Mouse (Mus musculus) gastrocnemius, adult 2 months (tissue): Measurements from ENCODE around the gene Mpg. TPM values are rescaled to one million over a fixed set of nuclear protein-coding genes. Genes with fewer than 3 reads are reported as not detected.

Experiments used
- DNase-seq: peaks from one replicate; pipeline ENCODE4 v3.0.0; 2022
- H3K27ac ChIP-seq: fragments of 200-600 bp; 2 replicates; pipeline ENCODE4 v1.8.1; 2022; ENCODE audit warnings: mild to moderate bottlenecking
- H3K4me3 ChIP-seq: fragments of 200-600 bp; 2 replicates; pipeline ENCODE4 v1.8.1; 2022; ENCODE audit warnings: mild to moderate bottlenecking, moderate library complexity
- CTCF ChIP-seq: fragments of 200-600 bp; IDR thresholded peaks from 2 replicates; pipeline ENCODE4 v1.8.1; 2022; ENCODE audit warnings: antibody characterized with exemption, mild to moderate bottlenecking, moderate library complexity
- intact Hi-C: fragments of 180-260 bp; cut with DNase I; formaldehyde crosslinking; loops from one replicate; pipeline ENCODE4 v1.15.1; 2025
- total RNA-seq, 2 experiments: library from RNA; stranded (reverse); gene quantifications; 2 replicates each; pipeline ENCODE4 v1.2.3; 2021

The Mpg gene
- total RNA-seq, 2 experiments from 2014 or later = 3.1 to 5.3 TPM

DNA sequence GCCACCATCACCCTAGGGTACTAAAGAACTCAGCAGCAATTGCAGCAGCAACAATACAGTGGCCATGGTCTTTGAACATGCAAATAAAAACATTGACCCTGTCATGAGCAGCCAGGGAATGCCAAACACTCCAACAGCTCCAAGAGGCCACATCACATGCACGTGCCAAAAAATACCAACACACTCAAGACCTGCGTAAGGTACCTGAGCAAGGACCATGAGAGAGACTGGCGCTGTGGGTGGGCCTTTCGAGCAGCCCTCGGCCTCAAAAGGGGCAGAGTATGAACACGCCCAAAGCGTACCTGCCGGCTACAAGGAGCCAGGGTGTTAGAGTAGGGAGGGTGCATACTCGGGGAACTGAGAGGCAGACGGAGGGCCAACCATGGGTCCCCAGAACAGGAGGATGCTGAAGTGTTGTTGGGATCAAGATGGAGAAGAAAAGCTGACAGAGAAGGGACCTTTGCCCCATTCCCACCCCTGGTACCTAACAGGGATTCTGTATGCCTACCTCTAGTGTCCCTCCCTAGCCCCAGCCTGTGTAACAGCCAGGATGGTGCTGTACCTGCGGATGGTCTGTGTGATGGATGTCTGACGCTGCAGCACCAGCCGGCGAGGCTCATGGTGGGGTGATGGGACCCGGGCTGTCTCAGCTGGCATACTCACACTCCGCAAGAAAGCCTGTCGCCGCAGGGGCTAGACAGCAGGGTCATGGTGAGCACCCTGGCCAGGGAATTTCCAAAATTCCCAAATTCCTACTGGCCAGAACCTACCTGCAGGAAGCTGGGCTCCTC, 10.7 kb upstream of the Mpg start:
- intact Hi-C loops = loop anchor here (10.0 kb wide), 1 partner anchor 109 kb away; no protein-coding TSS in a partner anchor
- peak; percentile 22 for DNase-seq
- Histone ChIP-seq H3K27ac (no peak overlapping the region), H3K4me3 (no peak overlapping the region)
- TF ChIP-seq CTCF = no peak

DNA sequence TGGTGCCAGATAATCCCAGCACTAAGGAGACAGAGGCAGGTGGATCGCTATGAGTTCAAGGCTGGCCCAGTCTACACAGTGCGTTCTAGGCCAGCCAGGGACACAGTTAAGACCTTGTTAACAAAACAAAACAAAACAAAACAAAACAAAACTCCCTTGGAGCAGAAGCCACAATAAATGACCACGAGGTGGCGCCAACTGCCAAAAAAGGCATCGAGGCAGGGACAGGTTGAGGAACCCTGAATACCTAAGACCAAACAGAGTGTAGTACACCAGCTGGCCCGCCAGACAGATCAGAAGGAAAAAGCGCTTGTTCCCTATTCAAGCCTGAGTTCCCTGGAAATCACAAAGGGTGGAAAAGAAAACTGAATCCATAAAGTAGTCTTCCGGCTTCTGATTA, 9.5 kb upstream of the Mpg start:
- DNase-seq = peak; percentile 81
- H3K27ac ChIP-seq = no peak overlapping the region
- intact Hi-C loops = loop anchor here (1.0 to 10.0 kb wide), 2 partner anchors 21 to 108 kb away; no protein-coding TSS in a partner anchor
- no peak overlapping the region for H3K4me3 ChIP-seq
- TF ChIP-seq CTCF = peak; percentile 79

DNA sequence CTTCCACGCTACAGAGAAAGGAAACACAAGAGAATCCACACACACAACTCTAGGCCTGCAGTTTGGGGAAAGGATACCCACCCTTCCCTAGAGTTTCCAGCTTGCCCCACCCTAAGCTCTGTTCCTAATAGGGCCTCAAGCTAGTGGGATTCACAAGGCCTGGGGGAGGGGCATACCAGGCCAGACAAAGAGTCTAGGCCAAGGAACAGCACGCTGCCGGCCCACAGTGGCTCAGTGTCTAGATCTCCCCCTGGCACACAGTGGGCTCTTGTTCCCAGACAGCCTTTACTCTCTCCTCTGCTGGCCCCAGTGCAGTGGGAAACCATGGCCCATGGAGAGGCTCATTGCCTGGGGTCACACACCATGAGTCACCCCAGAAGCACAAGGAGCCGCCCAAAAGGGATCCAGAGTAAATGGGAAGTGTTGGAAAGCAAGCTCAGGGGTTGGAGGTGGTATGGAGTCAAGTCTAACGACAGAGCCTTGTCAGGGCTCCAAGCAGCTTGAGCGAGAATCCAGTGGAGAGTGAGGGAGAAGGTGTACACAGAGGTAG, 7.7 kb upstream of the Mpg start:
- H3K27ac ChIP-seq = peak overlapping the region; percentile 41
- intact Hi-C loops = loop anchor here (10.0 kb wide), 1 partner anchor 106 kb away; no protein-coding TSS in a partner anchor

DNA sequence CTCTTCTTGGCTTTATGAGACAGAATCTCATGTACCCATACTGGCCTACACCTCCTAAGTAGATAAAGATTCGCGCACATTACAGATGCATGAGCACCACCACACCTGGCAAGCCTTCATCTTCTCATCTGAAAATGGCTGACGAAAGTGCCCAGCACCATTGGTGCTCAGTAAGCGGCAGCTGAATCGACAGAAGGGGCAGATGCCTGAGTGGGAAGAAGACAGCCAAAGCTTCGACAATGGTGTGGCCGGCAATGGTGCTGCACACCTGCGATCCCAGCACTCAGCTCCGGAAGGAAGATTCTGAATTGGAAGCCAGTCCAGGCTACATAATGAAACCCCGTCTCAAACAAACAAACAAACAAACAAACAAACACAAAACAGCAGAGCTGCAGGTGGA, 7.0 kb upstream of the Mpg start:
- TF ChIP-seq CTCF = no peak
- Histone ChIP-seq H3K27ac (peak overlapping the region; percentile 5; the same call in 1 of the 2 replicates), H3K4me3 (0 out of 2 replicates have a peak overlapping the region, but pooled peaks have one; percentile 15)
- no peak for DNase-seq
- intact Hi-C loops = loop anchor here (10.0 kb wide), 1 partner anchor 106 kb away; no protein-coding TSS in a partner anchor

More for the DNA sequence above, 7.7 kb upstream of the Mpg start:
- H3K4me3 ChIP-seq = peak overlapping the region; percentile 24
- no peak for TF ChIP-seq CTCF
- DNase-seq = peak; percentile 41

DNA sequence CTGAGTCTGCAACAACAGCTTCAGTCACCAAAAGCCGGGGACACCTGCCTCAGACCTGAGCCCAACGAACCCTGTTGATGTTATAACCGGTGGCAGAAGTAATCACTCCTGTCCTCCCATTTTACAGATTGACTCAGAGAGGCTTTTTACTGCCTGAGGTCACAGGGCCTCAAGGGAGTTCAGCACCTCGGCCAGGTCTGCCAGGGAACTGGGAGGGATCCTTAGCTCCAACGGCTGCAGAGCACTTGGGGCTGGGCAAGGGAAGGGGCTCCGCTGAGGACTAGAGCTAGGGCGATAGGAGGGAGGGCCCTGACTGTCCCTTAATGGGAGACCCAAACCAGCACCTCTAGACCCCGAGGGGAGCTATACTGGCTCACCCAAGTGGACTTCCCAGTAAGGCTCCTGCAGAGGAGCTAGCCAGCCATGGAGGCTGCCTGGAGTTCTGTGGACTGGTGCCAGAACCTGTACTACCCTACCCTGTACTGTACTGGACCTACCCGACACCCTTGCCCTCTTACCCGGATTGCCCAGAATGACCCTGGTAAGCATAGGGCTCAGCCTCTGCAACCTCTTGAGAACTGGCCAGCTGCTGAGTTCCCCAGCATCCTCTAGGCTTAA, 5.6 kb upstream of the Mpg start:
- H3K4me3 ChIP-seq = peak overlapping the region; percentile 98
- H3K27ac ChIP-seq = peak overlapping the region; percentile 95
- intact Hi-C loops = no loop called here
- DNase-seq = no peak
- TF ChIP-seq CTCF = no peak

DNA sequence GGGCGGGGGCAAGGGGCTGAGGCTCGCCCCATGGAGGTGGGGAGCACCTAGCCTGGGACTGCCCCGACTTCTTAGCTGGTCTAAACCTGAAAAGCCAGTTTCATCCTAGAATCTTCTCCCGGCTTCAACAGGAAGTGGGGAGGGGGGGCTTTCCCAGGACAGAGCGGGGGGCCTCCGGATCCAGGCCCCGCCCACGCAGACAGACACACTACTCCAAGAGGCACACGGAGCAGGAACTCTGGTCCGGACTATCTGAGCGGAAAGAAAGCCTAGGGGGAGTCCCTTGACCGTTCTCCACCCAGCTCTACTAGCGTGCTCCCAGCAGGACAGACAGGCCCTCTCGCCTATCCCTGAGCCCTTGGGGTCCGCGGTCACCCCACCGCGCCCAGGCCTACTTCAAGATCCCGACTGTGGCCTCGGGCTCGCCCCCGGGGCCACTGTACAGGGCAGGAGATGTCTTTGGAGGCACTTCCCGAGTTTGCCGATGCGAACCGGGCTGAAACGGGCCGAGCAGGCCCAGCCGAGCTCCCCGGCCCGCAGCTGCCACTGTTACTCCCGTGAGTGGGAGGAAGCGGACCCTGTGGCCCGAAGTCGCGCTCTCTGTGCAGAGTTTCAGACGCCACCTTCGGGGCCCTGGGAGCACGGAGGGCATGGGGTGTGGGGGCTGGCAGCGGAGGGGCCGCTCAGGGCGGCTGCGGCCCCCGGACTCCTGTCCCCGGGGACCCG, 4.9 kb upstream of the Mpg start:
- peak overlapping the region; percentile 98 for H3K4me3 ChIP-seq
- TF ChIP-seq CTCF = no peak
- intact Hi-C loops = no loop called here
- peak; percentile 77 for DNase-seq
- H3K27ac ChIP-seq = peak overlapping the region; percentile 95

DNA sequence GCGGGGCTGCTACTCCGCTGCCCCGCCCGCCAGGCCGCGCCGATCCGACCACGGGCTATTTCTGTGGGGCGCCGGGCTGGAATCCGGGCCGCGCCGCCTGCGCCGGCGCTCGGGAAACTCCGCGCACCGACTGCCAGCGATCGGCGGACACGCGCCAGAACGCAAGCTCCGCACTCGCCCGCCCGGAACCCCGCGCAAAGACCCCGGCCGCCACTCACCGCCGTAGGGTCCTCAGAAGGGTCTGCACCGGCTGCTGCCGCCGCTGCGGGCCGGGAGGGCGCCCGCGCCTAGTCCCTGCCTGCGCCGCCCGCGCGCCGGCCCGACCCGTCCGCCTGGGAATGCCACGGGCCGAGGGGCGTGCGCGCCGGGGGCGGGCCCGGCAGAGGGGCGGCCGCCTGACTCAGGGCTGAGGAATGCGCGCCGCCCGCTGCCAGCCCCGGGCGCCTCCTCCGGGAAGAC, 4.3 kb upstream of the Mpg start, which contains the start of gene Rhbdf1:
Gene Rhbdf1 (minus strand): TSS at position 350 of the 459 bp plus-strand sequence.
- DNase-seq = peak; percentile 88
- TF ChIP-seq CTCF = no peak
- intact Hi-C loops = no loop called here
- Histone ChIP-seq H3K4me3 (peak within 1 kb of the TSS; percentile 98), H3K27ac (peak within 1 kb of the TSS; percentile 95)

DNA sequence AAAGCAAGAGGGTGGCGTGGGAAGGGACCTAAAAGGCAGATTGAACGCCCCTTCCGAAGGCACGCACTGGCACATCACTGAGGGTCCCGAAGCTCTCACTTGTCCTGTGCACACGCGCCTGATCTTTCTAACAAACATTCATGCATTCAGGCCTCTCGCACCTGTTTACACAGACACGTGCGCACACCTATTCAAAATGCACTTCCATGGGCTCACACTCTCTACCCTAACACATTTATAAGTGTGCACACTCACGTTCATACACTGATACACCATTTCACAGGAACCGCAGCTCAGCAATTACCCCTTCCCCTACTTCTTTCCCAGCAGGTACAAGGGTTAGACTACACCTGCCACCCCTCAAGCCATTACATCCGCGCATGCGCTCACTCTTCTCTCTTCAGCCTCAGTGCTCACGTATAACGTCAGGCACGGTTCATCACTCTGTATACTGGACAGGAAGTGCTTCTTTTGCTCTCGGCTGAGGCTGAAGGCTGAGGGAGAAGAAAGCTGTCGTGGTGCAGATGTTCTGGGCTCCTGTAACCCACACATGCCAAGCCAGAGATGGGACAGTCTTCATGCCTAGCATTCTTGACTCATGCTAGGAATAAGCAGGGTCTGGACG, 3.6 kb upstream of the Mpg start:
- intact Hi-C loops = no loop called here
- no peak for DNase-seq
- Histone ChIP-seq H3K4me3 (peak overlapping the region; percentile 98), H3K27ac (peak overlapping the region; percentile 95)
- no peak for TF ChIP-seq CTCF

DNA sequence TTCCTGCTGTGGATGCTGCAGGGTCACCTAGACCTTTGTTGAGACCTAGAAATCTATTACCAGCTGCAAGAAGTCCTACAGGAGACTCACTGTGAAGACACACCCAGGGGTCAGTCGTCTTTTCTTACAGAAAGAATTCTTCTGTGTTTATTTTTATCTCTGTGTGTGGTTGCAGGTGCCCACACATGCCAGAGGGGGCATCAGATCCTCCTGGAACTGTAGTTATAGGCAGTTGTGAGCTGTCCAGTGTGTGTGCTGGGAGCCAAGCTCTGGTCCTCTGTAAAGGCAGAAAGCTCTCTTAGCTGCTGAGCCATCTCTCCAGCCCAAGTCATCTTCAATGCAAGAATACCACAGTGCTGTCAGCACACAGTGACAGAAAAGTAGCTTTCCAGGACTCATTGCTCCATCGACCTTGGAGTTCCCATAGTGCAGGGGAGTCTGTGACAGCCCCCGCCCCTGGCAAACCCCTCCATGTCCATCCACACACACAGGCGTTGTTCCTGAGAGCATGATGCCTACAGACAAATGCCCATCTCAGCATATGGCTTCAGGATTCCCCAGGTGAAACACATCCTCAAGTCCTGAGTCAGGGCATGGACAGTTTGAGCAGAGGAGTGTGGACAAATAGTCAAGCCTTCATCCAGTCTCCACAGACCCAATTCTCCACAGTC, 2.9 kb upstream of the Mpg start:
- H3K4me3 ChIP-seq = no peak overlapping the region; the same call in 1 of the 2 replicates
- intact Hi-C loops = no loop called here
- H3K27ac ChIP-seq = peak overlapping the region; percentile 95
- TF ChIP-seq CTCF = peak; percentile 26; the same call in 1 of the 2 replicates
- no peak for DNase-seq

DNA sequence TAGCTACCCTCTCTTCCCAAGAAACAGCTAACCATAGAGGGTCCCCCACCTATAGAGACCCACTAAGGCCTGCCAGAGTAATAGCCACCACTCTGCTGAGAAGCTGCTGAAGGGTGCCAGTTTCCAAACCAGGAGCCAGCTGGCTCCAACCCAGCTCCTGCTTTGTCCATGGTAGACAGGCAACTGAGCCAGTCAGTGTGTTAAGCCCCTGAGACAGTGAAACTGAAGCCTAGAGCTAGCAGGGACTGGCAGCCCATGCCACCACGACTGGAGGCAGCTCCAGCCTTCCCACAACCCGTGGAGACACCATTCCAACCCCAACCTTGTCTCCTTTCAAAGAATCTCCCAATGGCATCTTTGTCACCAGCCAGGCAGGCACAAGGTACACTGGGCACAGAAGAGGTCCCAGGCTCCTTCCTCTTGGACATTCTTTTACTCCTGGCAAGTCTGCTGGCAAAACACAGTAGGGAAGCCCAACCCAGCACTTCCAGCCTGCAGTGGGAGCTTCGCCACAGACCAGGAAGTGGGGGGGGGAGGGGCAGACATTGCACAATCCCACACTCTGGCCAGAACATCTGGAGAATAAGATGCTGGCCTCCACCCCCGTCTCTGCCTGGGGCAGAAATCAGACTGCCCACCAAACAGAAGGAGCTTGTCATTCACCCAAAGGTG, 1.7 kb upstream of the Mpg start:
- Histone ChIP-seq H3K4me3 (peak overlapping the region; percentile 3; the same call in 1 of the 2 replicates), H3K27ac (peak overlapping the region; percentile 95)
- intact Hi-C loops = no loop called here
- DNase-seq = peak; percentile 90
- TF ChIP-seq CTCF = no peak
